Mouse (Mus musculus) gonadal fat pad, adult 2 months (tissue): ENCODE results near the gene Cd9. TPM values are rescaled to one million over a fixed set of nuclear protein-coding genes. Genes with fewer than 3 reads are reported as not detected.
"Not testable (repeated sequence)": the region's sequence is repeated elsewhere in the genome, so short reads cannot be mapped to it uniquely, and the experiment has no call there.

Experiments
- DNase-seq: peaks from one replicate; pipeline ENCODE4 v3.0.0-alpha.2; 2012; ENCODE audit warnings: low read depth
- polyA plus RNA-seq: library from polyadenylated mRNA; depleted of rRNA; stranded (reverse); fragments of >200 nt; gene quantifications from 2 replicates; pipeline ENCODE4 v1.2.3, GENCODE M21; 2012

Gene Cd9
- polyA plus RNA-seq, 1 experiment, result 217 TPM

DNA sequence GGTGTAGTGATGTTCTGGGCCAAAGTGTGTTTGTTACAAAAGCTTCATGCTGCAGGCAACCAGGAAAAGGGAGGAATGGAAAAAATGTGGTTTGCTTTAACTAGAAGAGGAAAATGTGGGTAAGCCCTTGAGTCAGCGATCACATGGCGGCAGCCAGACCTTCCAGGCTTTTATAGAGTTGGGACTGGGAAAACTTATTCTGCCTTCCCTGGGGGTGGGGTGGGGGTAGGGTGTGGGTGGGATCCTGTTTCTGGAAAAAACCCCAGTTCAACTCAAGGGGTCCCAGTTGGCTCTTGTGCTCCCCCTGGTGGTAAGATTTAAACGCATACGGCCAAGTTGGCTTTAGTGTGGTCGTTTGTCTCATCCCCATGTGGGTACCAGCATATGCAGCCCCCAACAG is 3.5 kb upstream of the Cd9 start:
- no peak for DNase-seq

DNA sequence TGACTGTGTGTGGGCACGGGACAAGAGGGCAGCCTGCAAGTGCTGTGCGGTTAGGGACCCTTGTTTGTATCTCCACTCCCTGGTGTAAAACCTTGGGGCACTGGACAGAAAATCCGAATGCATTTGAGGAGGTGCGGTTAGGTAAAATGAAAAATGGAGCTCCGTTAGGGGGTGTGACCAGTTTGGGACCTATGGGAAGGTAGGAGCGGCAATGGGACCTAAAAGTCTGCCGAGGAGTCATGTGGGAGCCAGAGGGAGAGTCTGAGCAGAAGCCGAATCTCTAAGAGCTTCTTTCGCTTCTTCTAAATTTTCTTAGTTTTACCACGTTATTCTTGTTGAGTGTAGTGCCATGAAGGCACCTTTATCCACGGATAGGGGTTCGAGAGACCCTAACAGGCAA is 1.8 kb upstream of the Cd9 start:
- DNase-seq, result no peak

- DNase-seq, result no peak
Measured at GRCm38 (mm10) chr6:125495361-125495760, 770 bp upstream of the Cd9 start.

DNA sequence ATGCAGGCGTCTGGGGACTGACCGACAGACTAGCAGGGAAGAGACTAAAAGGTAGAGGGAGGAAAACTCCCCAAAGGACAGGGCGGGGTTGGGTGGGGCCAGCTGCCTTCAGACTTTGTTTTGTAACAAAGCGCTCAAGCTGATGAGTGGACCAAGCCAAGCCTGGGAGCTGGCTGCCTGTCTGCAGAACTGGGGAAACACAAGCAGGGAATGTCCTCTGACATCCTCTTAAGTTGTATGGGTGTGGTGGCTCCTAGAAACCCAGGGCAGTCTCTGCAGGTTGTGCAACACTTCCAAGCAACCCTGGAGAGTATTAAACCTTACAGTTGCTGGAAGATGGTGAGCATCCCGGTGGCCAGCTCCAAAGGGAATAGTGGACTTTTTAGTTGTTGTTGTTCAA is 1.4 kb downstream of the Cd9 start:
- no peak for DNase-seq

DNA sequence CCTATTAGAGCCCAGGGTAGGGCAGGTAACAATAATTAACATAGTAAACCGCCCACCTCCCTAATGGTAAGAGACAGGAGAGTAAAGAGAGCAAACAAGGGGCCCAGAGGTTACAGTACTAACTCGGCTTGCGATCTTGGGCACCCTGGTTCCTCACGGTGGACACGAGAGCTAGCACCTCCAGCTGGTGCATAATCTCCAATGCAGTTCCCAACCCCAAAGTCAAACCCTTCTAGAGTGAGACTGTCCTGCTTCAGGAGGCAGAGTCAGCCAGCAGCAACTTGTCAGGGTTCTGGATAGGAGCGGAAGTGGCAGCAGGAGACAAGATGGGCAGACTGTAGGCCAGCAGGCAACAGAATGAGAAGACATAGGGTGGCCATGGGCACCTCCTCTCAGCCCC is 1.9 kb downstream of the Cd9 start:
- no peak for DNase-seq

DNA sequence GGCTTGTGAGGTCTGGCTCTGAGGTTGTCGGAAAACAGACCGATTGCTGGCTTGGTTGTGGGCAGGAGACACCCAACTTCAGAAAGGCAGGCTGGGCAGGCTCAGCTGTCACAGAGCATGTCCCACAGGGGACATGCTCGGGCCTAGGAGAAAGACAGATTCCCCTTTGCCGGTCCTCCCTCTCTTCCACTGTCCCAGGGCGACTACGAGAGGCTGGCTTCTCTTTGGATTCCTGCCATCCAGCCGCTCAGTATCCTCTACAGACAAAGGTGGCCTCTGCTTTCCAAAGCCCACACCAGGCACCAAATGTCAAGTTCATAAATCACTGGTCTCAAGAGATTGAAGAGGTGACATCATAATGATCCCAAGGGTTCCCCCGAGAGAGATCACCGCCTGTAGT is 2.6 kb downstream of the Cd9 start:
- no peak for DNase-seq

- DNase-seq, result no peak
Measured at GRCm38 (mm10) chr6:125491393-125491792, 3.2 kb downstream of the Cd9 start.

DNA sequence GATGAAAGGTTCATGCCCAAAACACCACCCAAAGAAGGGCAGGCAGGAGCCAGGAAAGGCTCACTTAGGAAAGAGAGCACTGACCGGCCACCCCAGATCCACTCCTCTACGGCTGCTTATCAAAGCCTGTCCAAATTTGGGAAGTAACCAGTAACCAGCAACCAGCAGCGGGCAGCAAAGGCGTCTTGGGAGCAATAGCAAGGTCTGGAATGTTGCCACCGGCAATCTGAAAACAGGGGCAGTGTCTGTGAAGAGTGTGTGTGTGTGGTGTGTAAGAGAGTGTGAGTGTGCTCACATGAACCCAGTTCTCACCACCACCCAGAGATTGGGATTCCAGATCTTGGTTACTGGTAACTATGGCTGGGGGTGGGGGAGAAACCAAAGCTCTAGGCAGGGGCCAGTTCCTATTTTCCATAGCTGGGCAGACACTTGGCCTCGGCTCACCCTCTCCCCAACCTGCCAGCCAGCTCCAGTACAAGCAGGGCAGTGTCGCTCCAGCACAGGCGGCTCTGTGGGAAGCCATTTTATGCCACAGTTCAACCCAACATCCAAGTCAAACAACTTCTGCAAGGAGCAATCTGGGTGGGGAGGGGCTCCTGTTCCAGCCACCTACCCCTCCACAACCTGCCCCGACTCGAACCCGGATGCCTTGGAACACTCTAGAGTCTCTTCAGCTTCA is 4.6 kb downstream of the Cd9 start:
- DNase-seq, result no peak

GRCm38 (mm10) chr6:125485589-125485988 is 9.0 kb downstream of the Cd9 start:
- DNase-seq, result no peak

DNA sequence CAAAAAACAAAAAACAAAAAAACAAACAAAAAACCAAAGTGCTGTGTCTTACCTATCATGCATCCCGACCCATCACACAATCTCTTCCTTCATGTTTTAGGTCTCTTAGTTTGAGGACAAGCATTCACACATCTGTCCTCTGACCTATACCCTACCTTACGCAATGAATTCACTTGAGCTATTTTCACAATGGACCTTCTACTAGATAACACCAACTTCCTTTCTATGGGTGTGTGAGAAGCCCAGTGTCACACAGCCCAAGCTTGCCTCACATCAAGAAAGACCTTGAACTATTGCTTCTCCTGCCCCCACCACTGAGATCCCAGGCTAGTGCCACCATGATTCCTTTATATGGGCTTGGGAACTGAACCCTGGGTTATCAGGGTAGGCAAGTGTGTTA is 9.9 kb downstream of the Cd9 start:
- no peak for DNase-seq

DNA sequence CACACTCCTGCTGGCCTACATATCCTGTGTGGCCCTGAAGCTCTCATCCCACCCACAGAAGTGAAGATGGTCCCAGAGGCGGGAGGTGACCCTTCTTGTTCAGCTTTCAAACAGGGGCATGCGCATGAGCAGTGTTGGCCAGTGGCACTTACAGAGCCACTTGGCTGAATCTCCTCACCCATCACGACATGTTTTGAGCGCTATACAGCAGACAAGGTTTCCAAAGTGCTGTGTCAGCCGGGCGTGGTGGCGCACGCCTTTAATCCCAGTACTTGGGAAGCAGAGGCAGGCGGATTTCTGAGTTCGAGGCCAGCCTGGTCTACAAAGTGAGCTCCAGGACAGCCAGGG is 10.3 kb downstream of the Cd9 start:
- not testable (repeated sequence) for DNase-seq

GRCm38 (mm10) chr6:125483515-125484312 is 10.9 kb downstream of the Cd9 start:
- DNase-seq, result no peak

DNA sequence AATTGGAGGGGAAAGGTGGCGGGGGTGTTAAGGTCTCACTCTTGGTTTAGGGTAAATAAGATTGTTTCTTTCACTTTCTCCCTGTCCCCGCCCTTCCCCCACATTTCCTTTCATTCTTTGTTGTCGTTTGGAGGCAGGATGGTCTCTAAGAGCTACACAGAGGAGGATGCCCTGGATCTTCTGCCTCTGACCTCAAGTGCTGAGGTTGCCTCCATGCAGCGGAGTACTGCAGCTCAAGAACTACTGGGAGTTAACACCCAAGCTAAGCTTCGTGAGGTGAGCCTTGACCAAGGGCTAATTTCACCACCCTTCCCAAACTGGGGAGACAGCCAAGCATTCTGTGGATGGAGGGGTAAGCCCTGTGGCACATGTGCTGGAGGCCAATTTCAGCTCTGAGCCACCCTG is 12.2 kb downstream of the Cd9 start:
- no peak for DNase-seq

DNA sequence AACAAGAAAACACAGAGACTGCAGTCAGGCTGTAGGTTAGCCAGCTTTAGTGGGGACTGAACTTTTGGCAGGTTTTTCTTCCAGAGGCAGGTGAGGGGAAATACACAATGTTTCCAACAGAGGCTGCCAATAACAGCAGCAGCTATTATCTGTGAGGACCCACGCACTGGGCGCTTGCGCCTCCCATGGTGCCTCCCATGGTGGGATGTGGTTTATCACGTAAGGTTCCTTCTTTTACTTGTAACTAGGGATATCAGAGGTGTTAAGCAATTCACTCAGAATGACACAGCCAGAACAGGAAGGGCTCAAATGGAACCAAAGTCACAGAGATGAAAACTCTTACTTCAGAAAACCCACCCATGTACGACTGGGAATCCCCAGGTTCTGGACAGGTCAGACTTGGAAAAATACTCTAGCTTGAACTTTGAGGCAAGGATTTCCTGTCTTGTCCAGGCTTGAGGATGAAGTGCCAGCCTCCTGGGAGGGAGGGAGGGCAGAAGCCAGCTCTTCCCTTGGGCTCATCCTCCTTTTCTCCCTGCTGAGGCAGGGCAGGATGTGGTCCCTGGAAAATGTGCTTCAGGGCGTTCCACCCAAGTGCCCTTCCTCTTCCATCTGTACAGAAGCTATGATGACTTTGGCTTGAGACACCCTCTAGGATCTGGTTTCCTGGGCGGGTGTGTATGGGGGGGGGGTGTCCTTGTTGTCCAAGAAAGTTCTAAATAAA is 12.8 kb downstream of the Cd9 start:
- DNase-seq, result no peak

- no peak for DNase-seq
Measured at GRCm38 (mm10) chr6:125480396-125481361, 13.9 kb downstream of the Cd9 start.

DNA sequence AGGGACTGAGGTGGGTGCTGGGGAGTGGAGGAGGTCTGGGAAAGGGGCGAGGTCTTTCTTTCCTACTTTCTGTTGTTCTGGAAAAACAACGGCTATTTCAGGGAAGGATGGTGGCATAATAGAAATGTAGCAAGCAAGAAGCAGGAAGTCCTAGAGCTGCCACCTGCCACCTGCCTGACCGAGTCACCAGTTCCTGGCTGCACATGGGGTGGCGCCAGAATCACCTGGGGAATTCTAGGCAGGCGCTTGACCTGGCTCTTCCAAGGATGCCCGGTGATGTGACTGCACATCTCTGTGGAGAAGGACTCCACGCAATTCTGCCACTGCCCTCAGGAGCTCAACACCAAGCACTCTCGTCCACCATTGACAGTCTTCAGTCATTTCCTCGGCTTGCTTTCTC is 15.2 kb downstream of the Cd9 start:
- no peak for DNase-seq

GRCm38 (mm10) chr6:125478135-125479128 is 16.2 kb downstream of the Cd9 start:
- DNase-seq, result no peak

DNA sequence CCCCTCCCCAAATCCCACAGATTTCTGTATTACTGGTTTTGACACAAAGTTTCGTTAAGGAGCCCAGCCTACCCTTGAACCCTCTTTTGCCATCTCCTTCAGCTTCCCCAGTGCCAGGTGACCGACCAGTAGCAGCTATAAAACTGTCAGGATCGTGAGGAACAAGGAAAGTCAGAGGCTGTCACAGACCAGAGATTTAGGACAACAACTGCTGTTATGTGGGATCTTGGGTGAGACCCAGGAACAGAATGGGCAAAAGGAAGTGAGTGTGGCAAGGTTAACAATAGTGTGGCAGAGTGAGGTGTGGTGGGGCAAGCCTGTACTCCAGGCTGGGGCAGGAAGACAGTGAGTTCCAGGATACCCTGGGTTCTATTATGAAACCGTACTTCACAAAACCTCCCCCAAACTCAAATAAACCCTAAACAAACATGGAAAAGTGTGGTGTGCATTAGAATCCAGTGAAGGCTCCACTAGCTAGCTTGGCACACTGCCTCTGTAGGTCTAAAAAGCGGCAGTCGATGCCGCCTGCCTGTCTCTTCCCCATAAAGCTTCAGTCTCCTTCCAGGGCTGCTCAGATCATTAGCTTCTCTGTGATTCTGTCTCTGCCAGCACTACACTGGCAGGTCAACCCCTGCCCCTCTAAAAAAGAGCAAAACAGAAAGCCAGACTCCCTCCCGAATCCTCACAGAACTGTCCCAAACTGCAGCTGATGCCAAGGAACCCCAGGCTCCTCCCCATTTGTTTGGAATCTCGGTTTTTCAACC is 17.6 kb downstream of the Cd9 start:
- DNase-seq, result no peak

DNA sequence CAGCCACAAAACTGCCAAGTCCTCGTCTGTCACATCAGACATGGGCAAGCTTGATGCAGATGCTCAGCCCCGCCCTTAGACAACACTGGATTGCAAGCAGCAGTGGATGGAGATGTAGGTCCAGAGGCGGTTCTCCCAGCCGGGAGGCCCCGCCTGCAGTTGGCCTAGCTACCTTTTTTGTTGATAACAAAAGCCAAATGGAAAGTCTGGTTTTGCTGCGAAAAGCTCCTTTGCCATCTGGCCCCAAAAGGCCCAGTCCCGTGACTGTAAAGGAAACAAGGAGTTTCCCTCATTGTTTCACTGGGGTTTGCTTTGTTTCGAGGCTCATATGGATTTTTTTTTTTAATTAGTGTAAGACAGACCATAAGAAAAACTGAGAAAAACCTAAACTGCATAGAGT is 18.5 kb downstream of the Cd9 start:
- DNase-seq, result no peak

GRCm38 (mm10) chr6:125475184-125475583 is 19.4 kb downstream of the Cd9 start:
- no peak for DNase-seq
